Comparison of ENCODE assay signal across 7 mouse cellular contexts in the genomic region with DNA sequence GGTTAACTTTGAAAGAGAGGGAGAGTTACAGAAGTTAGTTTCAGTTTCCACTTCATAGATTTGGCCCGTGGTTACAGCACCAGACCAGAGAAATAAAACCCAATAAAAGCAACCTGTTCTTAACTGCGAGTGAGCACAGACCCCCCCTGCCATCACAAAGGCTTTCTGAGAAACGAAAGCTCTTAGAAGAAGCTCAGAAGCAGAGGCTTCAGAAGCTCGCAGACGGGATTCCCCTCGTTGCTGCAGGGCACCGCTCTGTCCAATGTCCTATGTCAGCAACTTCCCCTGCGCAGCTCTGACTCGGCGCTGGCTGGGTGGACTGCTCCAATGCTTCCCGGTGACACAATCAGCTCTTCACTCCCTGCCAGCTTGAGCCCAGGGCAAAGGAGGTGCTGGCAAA. TPM values are rescaled to one million over a fixed set of nuclear protein-coding genes. Genes with fewer than 3 reads are reported as not detected.
DNase-seq lines count a peak whose midpoint lies in the region; ATAC-seq and TF ChIP-seq lines count a peak whose summit lies in the region.

No protein-coding gene starts in this region.

- H3K4me3 ChIP-seq in ES-E14 (ENCODE audit: insufficient read depth in 1 of 2, low read depth in 1 of 2, low read length in 2 of 2, poor library complexity in 1 of 2, severe bottlenecking in 1 of 2) = peak overlapping the region in 1 of 2 experiments; percentile 41; a peak in 1 of 4 replicates
- H3K4me3 ChIP-seq in lung, embryonic 14.5 days (ENCODE audit: low read depth, low read length) = peak overlapping the region; percentile 10; the same call in 1 of the 2 replicates

- no peak overlapping the region for H3K9ac ChIP-seq in ES-E14 (ENCODE audit: insufficient read depth, low read depth, low read length, poor library complexity, severe bottlenecking)
- no peak overlapping the region for H3K9ac ChIP-seq in lung, embryonic 14.5 days

- H3K27me3 ChIP-seq in lung, embryonic 14.5 days (ENCODE audit: insufficient read depth, low read length) = no peaks in the 10 kb centered on the region

- WGBS in lung, embryonic 14.5 days = 41% methylated on average over 11 of the region's 11 CpGs

- H3K36me3 ChIP-seq in ES-E14 (ENCODE audit: control insufficient read depth, insufficient read depth, low read length, poor library complexity, severe bottlenecking) = no peaks in the 10 kb centered on the region
- H3K36me3 ChIP-seq in lung, embryonic 14.5 days (ENCODE audit: insufficient read depth) = no peaks in the 10 kb centered on the region

- intact Hi-C loops in left cerebral cortex, postnatal 36 days (cut with DNase I) = no loop called here

- H3K27ac ChIP-seq in ES-E14 (ENCODE audit: insufficient read depth, low read depth, low read length, poor library complexity, severe bottlenecking) = no peak overlapping the region
- no peak overlapping the region for H3K27ac ChIP-seq in lung, embryonic 14.5 days (ENCODE audit: low read depth)

- H3K4me1 ChIP-seq in ES-E14 (ENCODE audit: control insufficient read depth in 2 of 2, insufficient read depth in 2 of 2, low read length in 2 of 2, poor library complexity in 1 of 2) = peaks cover 0 to 3% of the 10 kb centered on the region in 2 experiments; a peak in 2 of 4 replicates
- H3K4me1 ChIP-seq in lung, embryonic 14.5 days (ENCODE audit: insufficient read depth) = no peaks in the 10 kb centered on the region

- in situ Hi-C loops in ES-E14 (cut with MboI; ENCODE audit: low sequenced_read_pairs in 2 of 2, unreplicated experiment in 2 of 2) = no loop called here

- no peak for TF ChIP-seq CTCF in lung, embryonic 14.5 days (IDR thresholded peaks at IDR 0.05; ENCODE audit: low read depth)

- DNase-seq in A20 (ENCODE audit: low read depth, low spot score) = peak; percentile 84
- DNase-seq in ES-E14 (ENCODE audit: low read depth, low spot score) = no peak
- peak; percentile 83 for DNase-seq in induced T-regulatory cell, adult 2 months (ENCODE audit: low read depth)
- DNase-seq in lung, embryonic 14.5 days = peak; percentile 23
- peak; percentile 37 to 72 for DNase-seq in spleen, postnatal 4 days (ENCODE audit: low spot score in 2 of 2)
- DNase-seq in left cerebral cortex, postnatal 36 days (ENCODE audit: low spot score in 2 of 2) = no peak

- H3K9me3 ChIP-seq in ES-E14 (ENCODE audit: control insufficient read depth, insufficient read depth, low read depth, low read length) = no peaks in the 10 kb centered on the region
- H3K9me3 ChIP-seq in lung, embryonic 14.5 days (ENCODE audit: low read depth, low read length) = no peaks in the 10 kb centered on the region

- peak overlapping the region; percentile 13; the same call in 1 of the 2 replicates for H3K4me2 ChIP-seq in lung, embryonic 14.5 days

- ATAC-seq in erythroblast, adult 5-6 weeks (replicated peaks; ENCODE audit: low FRiP score, poor library complexity, severe bottlenecking) = peak; percentile 55; the same call in 1 of the 2 replicates
- ATAC-seq in lung, embryonic 14.5 days (ENCODE audit: insufficient read depth) = no peak

TF ChIP-seq in ES-E14, 5 proteins besides CTCF, POLR2A, EP300 and RAD21:
- TF ChIP-seq MAFK (IDR thresholded peaks at IDR 0.05; ENCODE audit: insufficient read depth, low read depth, low read length) = 0 out of 2 replicates have a peak, but pooled peaks have one; percentile 13
- TF ChIP-seq ZNF384 (IDR thresholded peaks at IDR 0.05; ENCODE audit: low read depth, low read length) = no peak

RNA-seq across cellular contexts. Expression of a gene that starts 4.8 kb away (rescaled TPM):
- 3.3 and 4.0 TPM in 2 replicates for total RNA-seq in ES-E14 (2012; rRNA removed)
- 3.3 and 5.4 TPM in 2 replicates for total RNA-seq in erythroblast, adult 5-6 weeks (2015; ENCODE audit: low replicate concordance)
- total RNA-seq in erythroblast, adult 5-6 weeks (2017; ENCODE audit: low replicate concordance) = 0.26 and 2.9 TPM in 2 replicates
- polyA plus RNA-seq in lung, embryonic 14.5 days (2014; fragmentation: Nextera tagmentation; extraction: Ambion mirVana) = not detected in 2 replicates
- total RNA-seq in left cerebral cortex, postnatal 36 days (2021) = under 1 TPM in 1 of 2 experiments, not detected in 1; 0.49 TPM

RNA-seq across cellular contexts. Expression of a gene that starts 21.9 kb away (rescaled TPM):
- total RNA-seq in ES-E14 (2012; rRNA removed) = 0.71 and 0.74 TPM in 2 replicates
- total RNA-seq in erythroblast, adult 5-6 weeks (2015; ENCODE audit: low replicate concordance) = 8.1 TPM in 1 of 2 replicates, not detected in the other
- not detected in 2 replicates for total RNA-seq in erythroblast, adult 5-6 weeks (2017; ENCODE audit: low replicate concordance)
- polyA plus RNA-seq in lung, embryonic 14.5 days (2014; fragmentation: Nextera tagmentation; extraction: Ambion mirVana) = 1.4 and 5.4 TPM in 2 replicates
- total RNA-seq in left cerebral cortex, postnatal 36 days (2021) = 1 to 10 TPM; 3.6 to 5.9 TPM

RNA-seq across cellular contexts. Expression of a gene that starts 25.6 kb away (rescaled TPM):
- total RNA-seq in ES-E14 (2012; rRNA removed) = not detected in 2 replicates
- 5.2 TPM in 1 of 2 replicates, not detected in the other for total RNA-seq in erythroblast, adult 5-6 weeks (2015; ENCODE audit: low replicate concordance)
- not detected in 2 replicates for total RNA-seq in erythroblast, adult 5-6 weeks (2017; ENCODE audit: low replicate concordance)
- polyA plus RNA-seq in lung, embryonic 14.5 days (2014; fragmentation: Nextera tagmentation; extraction: Ambion mirVana) = 0.43 TPM in 1 of 2 replicates, not detected in the other
- total RNA-seq in left cerebral cortex, postnatal 36 days (2021) = not detected

RNA-seq across cellular contexts. Expression of a gene that starts 43.2 kb away (rescaled TPM):
- 63.9 and 74.0 TPM in 2 replicates for total RNA-seq in ES-E14 (2012; rRNA removed)
- total RNA-seq in erythroblast, adult 5-6 weeks (2015; ENCODE audit: low replicate concordance) = 4.4 and 21.1 TPM in 2 replicates
- total RNA-seq in erythroblast, adult 5-6 weeks (2017; ENCODE audit: low replicate concordance) = 9.9 and 11.8 TPM in 2 replicates
- polyA plus RNA-seq in lung, embryonic 14.5 days (2014; fragmentation: Nextera tagmentation; extraction: Ambion mirVana) = 44.8 and 45.3 TPM in 2 replicates
- total RNA-seq in left cerebral cortex, postnatal 36 days (2021) = 10 to 100 TPM; 15.5 to 25.1 TPM

Comparison
In these comparisons a context has a peak if more than half of its experiments do, and no peak if none do; other contexts are left out.
1. DNase-seq: peak in A20 (single experiment), induced T-regulatory cell, adult 2 months (single experiment), lung, embryonic 14.5 days (single experiment) and spleen, postnatal 4 days (2 of 2); none in ES-E14 (single experiment) and left cerebral cortex, postnatal 36 days (0 of 2).